Mouse (Mus musculus) cortical plate, adult 2 months (tissue): Measurements from ENCODE around the gene 2410015M20Rik.

Experiments used
- CTCF ChIP-seq: fragments of 200-500 bp; IDR thresholded peaks from 2 replicates; pipeline ENCODE4 v1.5.1; 2011; ENCODE audit warnings: mild to moderate bottlenecking, control low read depth, low read length; ENCODE audit not compliant: insufficient read depth; ENCODE audit errors: extremely low read depth
- POLR2A ChIP-seq: fragments of 200-500 bp; IDR thresholded peaks from 2 replicates; pipeline ENCODE4 v1.6.1; 2011; ENCODE audit warnings: mild to moderate bottlenecking, low read length, control low read depth; ENCODE audit not compliant: insufficient read depth; ENCODE audit errors: extremely low read depth

DNA sequence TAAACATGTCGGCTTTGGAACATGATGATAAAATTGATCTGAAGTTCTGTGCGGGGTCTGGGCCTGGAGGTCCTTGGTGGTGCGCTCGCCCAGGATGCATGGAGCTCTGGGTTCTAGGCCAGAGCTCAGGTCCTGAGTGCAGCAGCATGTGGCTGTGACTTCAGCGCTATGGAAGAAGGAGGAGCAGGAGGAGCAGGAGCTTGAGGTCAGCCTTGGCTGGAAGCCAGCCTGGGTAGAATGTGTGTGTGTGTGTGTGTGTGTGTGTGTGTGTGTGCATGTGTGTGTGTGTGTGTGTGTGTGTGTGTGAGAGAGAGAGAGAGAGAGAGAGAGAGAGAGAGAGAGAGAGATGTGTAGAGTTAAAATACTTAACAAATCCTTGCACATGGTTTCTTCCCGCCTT, 46.6 kb upstream of the 2410015M20Rik start:
- TF ChIP-seq CTCF (no peak), POLR2A (no peak)
